Mouse (Mus musculus) kidney, embryonic 15.5 days (tissue): ENCODE measurements around the gene Cenpv. TPM values are rescaled to one million over a fixed set of nuclear protein-coding genes. Genes with fewer than 3 reads are reported as not detected.

Experiments
- ATAC-seq: fragments of 200-750 bp; cut with Nextera tagmentation; replicated peaks from 2 replicates; pipeline ENCODE4 v1.8.0; 2017; ENCODE audit warnings: moderate TSS enrichment; ENCODE audit not compliant: low FRiP score
- H3K27ac ChIP-seq: fragments of 300-500 bp; sonication (generic); 2 replicates; pipeline ENCODE4 v1.5.1; 2015; ENCODE audit warnings: mild to moderate bottlenecking, inconsistent platforms
- H3K27me3 ChIP-seq: fragments of 300-500 bp; sonication (generic); 2 replicates; pipeline ENCODE4 v1.6.1; 2015; ENCODE audit warnings: inconsistent platforms
- H3K36me3 ChIP-seq: fragments of 300-500 bp; sonication (generic); 2 replicates; pipeline ENCODE4 v1.6.1; 2015; ENCODE audit warnings: inconsistent platforms
- H3K4me1 ChIP-seq: fragments of 300-500 bp; sonication (generic); 2 replicates; pipeline ENCODE4 v1.6.1; 2015; ENCODE audit warnings: inconsistent platforms
- H3K4me2 ChIP-seq: fragments of 300-500 bp; sonication (generic); 2 replicates; pipeline ENCODE4 v1.6.1; 2015; ENCODE audit warnings: moderate library complexity, mild to moderate bottlenecking, inconsistent platforms
- H3K4me3 ChIP-seq: fragments of 300-500 bp; sonication (generic); replicated peaks from 2 replicates; pipeline ENCODE4 v1.5.1; 2015; ENCODE audit warnings: mild to moderate bottlenecking, inconsistent platforms
- H3K9ac ChIP-seq: fragments of 300-500 bp; sonication (generic); 2 replicates; pipeline ENCODE4 v1.6.1; 2015; ENCODE audit warnings: mild to moderate bottlenecking, inconsistent platforms
- H3K9me3 ChIP-seq: fragments of 300-500 bp; sonication (generic); replicated peaks from 2 replicates; pipeline ENCODE4 v1.6.1; 2016; ENCODE audit warnings: inconsistent platforms
- WGBS: fragments of 180-500 bp; shearing (Covaris S2); methylation state at CpG from one replicate; pipeline ENCODE4 v1.1.7; 2015; ENCODE audit warnings: mixed read lengths; 5-methylcytosine and 5-hydroxymethylcytosine counted together
- polyA plus RNA-seq: library from polyadenylated mRNA; unstranded; fragments of >200 nt; fragmentation: Nextera tagmentation; extraction: Ambion mirVana; gene quantifications from 2 replicates; pipeline ENCODE4 v1.2.1, GENCODE M21; 2015

The Cenpv gene
- polyA plus RNA-seq, 1 experiment from 2014 or later: 20.0 TPM

DNA sequence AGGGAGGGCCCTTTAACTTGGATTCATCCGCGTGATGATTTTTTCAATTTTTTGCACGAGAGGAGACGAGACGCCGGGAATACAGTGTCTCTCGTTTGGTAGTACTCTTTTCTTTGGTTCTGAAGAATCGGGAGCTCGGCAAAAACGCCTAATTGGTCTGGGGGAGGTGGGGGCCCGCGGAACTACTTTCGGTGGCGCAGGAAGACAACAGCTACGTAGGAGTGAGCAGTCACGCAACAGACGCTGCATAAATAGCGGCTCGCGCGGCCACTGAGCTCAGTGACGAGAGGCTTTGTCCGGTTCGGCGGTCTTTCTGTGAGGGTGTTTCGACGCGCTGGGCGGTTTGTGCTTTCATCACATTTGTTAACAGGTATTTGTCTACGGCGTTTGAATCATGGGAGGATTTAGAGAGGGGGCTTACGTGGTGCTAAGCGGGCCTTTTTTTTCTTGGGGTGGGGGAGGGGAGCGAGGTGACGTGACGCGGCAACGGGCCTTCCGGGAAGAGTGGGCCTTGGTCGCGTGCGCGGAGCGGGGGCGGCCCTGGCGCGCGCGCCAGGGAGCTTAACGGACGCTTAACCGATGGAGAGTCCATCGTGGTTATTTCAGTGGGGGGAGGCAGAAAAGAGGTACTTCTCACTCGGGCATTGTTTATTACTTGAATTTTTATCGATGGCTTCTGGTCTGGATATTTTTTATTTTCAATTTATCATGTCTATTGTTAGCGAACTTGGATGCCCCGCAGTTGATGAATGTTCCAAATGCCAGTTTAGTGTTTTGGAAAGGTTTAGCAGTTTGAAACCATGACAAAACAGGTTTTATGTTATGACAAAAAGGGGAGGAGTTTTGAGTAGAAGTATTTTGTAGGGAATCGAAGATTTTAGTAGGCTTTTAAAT, 12.4 kb upstream of the Cenpv start:
- Histone ChIP-seq H3K4me1 (peaks cover 35% of the 10 kb centered on the region), H3K4me2 (peak overlapping the region; percentile 89), H3K9ac (peak overlapping the region; percentile 79), H3K27me3 (no peaks in the 10 kb centered on the region), H3K4me3 (peak overlapping the region; percentile 72), H3K9me3 (no peaks in the 10 kb centered on the region), H3K36me3 (peaks cover 26% of the 10 kb centered on the region), H3K27ac (peak overlapping the region; percentile 97)
- WGBS: under 1% methylated on average over 58 of the region's 58 CpGs
- peak; percentile 80 for ATAC-seq

DNA sequence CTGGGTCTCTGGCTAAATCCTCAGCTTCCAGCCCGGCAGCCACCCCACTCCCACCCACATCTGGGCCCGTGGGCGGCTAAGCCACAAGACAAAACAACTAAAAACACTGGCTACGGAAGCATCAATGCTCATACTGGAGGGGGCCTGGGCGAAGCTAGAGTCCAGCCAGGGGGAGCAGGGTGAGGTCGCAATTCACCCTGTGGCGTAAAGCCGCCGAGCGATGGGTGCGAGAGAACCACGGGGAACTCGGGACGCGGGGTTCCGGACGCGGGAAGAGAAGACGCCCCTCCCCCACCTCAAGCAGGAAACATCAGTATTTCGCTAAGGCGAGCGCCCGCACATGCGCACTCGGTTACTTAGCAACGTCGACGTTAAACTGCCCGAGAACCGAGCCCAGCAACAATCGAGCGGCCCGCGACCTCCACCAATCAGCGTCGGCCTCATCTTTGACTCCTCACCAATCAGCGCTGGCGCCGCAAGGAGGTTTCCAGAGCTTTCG, 11.7 kb upstream of the Cenpv start, which contains the start of gene Ubb:
Gene Ubb, plus strand, starts transcription at position 445 of the 499 bp plus-strand sequence.
- Histone ChIP-seq H3K4me2 (peak within 1 kb of the TSS; percentile 89), H3K9ac (peak within 1 kb of the TSS; percentile 90), H3K36me3 (peaks cover 26% of the 10 kb centered on the region), H3K9me3 (no peaks in the 10 kb centered on the region), H3K27me3 (no peaks in the 10 kb centered on the region), H3K4me1 (peaks cover 35% of the 10 kb centered on the region), H3K4me3 (peak within 1 kb of the TSS; percentile 72), H3K27ac (peak within 1 kb of the TSS; percentile 97)
- peak; percentile 96 for ATAC-seq
- WGBS: under 1% methylated on average over 40 of the region's 40 CpGs

DNA sequence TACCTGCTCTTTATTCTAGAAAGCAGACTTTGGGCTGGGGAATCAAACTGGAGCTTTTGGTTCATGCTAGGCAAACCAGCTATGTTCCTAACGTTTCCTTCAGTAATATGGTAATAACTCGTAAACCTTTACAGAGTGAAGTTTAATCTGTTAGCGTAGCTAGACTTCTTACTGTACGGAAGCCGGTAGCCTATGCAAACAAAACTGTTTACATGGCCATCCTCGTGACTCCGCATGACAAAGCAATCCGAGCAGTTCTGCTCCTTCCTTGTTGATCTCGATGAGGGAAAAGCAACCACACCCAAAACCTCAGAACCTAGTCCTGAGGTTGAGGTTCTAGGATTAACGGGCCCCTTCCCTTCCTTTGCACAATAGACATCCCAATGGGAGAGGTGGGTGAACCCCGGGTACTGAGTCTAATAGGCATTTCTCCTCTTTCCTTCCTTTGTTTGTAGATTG, 11.2 kb upstream of the Cenpv start:
- ATAC-seq: peak; percentile 17; the same call in 1 of the 2 replicates
- Histone ChIP-seq H3K27ac (peak overlapping the region; percentile 97), H3K4me1 (peaks cover 32% of the 10 kb centered on the region), H3K4me2 (peak overlapping the region; percentile 89), H3K36me3 (peaks cover 23% of the 10 kb centered on the region), H3K9ac (peak overlapping the region; percentile 90), H3K27me3 (no peaks in the 10 kb centered on the region), H3K4me3 (peak overlapping the region; percentile 72), H3K9me3 (no peaks in the 10 kb centered on the region)
- WGBS: under 1% methylated on average over 11 of the region's 11 CpGs

DNA sequence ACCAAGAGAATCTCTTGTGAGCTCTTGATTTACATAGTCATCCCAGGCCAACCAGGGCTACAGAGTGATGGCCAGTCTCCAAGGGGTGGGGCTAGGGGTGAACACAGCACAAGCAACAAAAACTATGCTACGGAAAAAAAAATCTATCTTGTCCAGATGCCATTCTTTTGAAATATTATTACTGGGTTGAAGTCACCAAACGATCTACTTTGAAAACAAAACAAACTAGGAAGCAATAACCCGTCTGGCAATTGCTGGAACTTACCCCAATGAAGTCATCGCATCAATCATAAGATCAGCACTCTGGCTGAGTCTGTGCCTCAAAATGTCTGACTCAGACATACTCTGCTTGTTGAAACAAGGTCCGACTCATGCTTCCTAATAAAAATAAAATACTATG, 10.7 kb upstream of the Cenpv start:
- Histone ChIP-seq H3K4me2 (peak overlapping the region; percentile 89), H3K9me3 (no peaks in the 10 kb centered on the region), H3K36me3 (peaks cover 18% of the 10 kb centered on the region), H3K27ac (peak overlapping the region; percentile 97), H3K4me3 (peak overlapping the region; percentile 72), H3K4me1 (peaks cover 27% of the 10 kb centered on the region), H3K9ac (peak overlapping the region; percentile 90; the same call in 1 of the 2 replicates), H3K27me3 (no peaks in the 10 kb centered on the region)
- ATAC-seq: no peak
- WGBS: 10% methylated on average over 5 of the region's 5 CpGs

DNA sequence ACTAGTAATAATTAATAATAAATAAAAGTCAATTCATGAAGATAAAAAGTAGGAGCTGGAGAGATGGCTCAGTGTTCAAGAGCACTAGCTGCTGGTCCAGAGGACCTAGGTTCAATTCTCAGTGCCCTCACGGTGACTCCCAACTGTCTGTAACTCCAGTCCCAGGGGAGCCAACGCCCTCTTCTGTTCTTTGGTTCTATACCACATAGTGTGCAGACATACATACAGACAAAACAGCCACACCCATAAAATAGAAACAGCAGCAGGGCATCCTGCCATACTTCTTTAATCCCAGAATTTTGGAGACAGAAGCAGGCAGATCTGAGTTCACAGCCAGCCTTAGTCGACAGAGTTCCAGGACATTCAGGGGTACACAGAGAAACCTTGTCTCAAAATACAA, 4.9 kb upstream of the Cenpv start:
- WGBS: 89% methylated on average over 3 of the region's 3 CpGs
- no peak overlapping the region for H3K4me3 ChIP-seq
- peaks cover 11% of the 10 kb centered on the region for H3K27me3 ChIP-seq
- no peaks in the 10 kb centered on the region for H3K9me3 ChIP-seq
- H3K36me3 ChIP-seq: no peaks in the 10 kb centered on the region
- no peak overlapping the region for H3K4me2 ChIP-seq
- H3K27ac ChIP-seq: no peak overlapping the region
- peaks cover 9% of the 10 kb centered on the region; the same call in 1 of the 2 replicates for H3K4me1 ChIP-seq
- H3K9ac ChIP-seq: no peak overlapping the region
- no peak for ATAC-seq

DNA sequence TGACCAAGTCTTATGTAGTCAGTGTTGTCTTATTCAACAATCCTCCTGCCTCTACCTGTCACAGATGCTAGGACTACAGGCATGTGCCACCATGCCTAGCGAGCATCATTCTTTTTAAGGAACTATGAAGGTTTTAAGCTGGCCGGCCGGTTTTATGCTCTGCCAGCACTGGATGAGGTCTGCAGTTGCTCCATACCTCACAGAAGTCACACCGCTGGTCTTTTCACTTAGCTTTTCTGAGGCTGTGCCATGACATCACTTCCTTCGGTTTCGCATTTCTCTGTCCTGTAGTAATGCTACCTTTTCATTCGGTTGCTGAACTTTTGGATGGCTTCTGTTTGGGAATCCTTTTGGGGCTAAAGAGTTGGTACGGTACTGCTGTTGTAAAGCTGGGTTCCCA, 2.5 kb upstream of the Cenpv start:
- no peaks in the 10 kb centered on the region for H3K36me3 ChIP-seq
- peaks cover 11% of the 10 kb centered on the region for H3K27me3 ChIP-seq
- ATAC-seq: no peak
- no peak overlapping the region for H3K4me3 ChIP-seq
- H3K4me1 ChIP-seq: peaks cover 16% of the 10 kb centered on the region; the same call in 1 of the 2 replicates
- H3K4me2 ChIP-seq: no peak overlapping the region
- H3K27ac ChIP-seq: no peak overlapping the region
- WGBS: 73% methylated on average over 8 of the region's 8 CpGs
- H3K9ac ChIP-seq: no peak overlapping the region
- no peaks in the 10 kb centered on the region for H3K9me3 ChIP-seq

DNA sequence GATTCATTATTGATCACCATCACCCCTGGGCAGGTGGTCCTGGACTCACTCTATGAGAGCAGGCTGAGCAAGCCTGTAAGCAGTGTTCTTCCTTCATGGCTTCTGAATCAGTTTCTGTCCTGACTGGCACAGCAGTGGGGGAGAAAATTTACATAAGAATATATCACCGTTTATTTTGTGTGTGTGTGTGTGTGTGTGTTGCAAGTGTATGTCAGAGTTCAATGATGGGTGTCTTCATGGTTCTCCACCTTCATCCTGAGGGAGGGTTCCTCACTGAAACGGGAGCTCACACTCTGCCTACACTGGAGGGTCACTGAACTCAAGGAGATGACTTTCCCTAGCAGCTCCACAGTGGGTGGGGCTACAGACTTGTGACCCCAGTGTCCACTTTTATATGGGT, 1.9 kb upstream of the Cenpv start:
- no peak for ATAC-seq
- H3K4me2 ChIP-seq: no peak overlapping the region
- 48% methylated on average over 2 of the region's 2 CpGs for WGBS
- no peaks in the 10 kb centered on the region for H3K9me3 ChIP-seq
- H3K9ac ChIP-seq: no peak overlapping the region
- H3K4me3 ChIP-seq: no peak overlapping the region
- H3K36me3 ChIP-seq: no peaks in the 10 kb centered on the region
- H3K27ac ChIP-seq: no peak overlapping the region
- H3K27me3 ChIP-seq: peaks cover 11% of the 10 kb centered on the region
- peaks cover 16% of the 10 kb centered on the region; the same call in 1 of the 2 replicates for H3K4me1 ChIP-seq

DNA sequence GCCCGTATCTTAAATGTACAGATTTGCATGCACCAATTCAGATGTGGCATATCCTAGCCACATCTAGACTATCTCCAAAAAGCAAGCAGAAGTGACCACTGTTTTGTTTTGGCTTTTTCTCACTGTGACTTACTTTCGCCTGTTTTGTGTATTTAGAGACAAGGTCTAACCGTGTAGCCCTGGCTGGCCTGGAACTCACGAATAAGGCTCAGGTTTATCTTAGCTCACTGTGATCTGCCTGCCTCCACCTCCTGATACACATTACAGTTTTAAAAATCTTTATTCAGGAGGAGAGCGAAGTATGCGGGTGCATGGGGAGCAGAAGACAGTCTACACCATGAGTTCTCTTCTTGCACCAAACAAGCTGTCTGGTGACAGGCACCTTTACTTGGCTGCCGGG, 1.1 kb upstream of the Cenpv start:
- H3K27me3 ChIP-seq: peaks cover 11% of the 10 kb centered on the region

DNA sequence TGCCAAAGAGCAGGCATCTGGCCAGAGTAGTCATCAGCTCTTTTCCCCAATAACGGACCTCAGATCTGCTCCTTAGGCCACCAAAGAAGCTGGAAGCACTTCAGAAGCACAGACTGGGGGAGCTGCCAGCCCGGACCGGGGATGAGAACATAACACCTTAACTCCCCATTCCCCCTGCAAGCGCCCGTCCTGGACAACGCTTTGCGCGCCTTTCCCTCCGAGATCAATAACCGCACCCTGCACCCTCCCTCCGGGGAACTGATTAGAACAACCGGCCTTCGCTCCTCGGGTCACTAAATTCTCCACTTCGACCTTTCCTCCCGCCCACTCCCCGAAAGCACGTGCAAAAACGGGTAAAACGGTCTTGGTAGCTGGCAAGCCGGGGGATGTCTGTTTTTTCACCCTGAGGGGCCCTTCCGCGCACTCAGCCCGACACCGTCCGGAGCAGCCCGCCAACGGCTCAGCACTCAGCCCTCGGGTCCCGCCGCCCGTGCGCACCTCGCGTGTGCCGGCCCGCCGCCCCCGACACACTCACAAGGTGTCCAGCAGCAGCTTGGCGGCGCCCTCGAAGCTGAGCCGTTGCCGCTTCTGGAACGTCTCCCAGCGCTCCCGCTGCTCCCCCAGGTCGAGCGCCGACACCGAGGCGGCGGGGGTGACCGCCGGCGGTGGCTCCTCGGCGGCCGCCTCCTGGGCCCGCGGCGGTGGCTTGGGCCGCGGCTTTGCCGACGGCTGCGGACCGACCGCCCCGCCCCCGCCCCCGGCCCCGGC, 556 bp downstream of the Cenpv start:
- H3K9me3 ChIP-seq: no peaks in the 10 kb centered on the region
- H3K4me3 ChIP-seq: peak overlapping the region; percentile 78
- H3K9ac ChIP-seq: peak overlapping the region; percentile 82
- H3K4me1 ChIP-seq: peaks cover 16% of the 10 kb centered on the region; the same call in 1 of the 2 replicates
- peak overlapping the region; percentile 57 for H3K27ac ChIP-seq
- ATAC-seq: peak; percentile 82
- peaks cover 11% of the 10 kb centered on the region for H3K27me3 ChIP-seq
- no peaks in the 10 kb centered on the region for H3K36me3 ChIP-seq
- H3K4me2 ChIP-seq: peak overlapping the region; percentile 98
- WGBS: under 1% methylated on average over 64 of the region's 73 CpGs

More for the DNA sequence above, 1.1 kb upstream of the Cenpv start:
- no peak for ATAC-seq
- WGBS: 85% methylated on average over 7 of the region's 7 CpGs
- no peak overlapping the region for H3K9ac ChIP-seq
- H3K9me3 ChIP-seq: no peaks in the 10 kb centered on the region
- H3K4me1 ChIP-seq: peaks cover 16% of the 10 kb centered on the region; the same call in 1 of the 2 replicates
- no peak overlapping the region for H3K4me3 ChIP-seq
- no peaks in the 10 kb centered on the region for H3K36me3 ChIP-seq
- no peak overlapping the region for H3K4me2 ChIP-seq
- no peak overlapping the region for H3K27ac ChIP-seq

DNA sequence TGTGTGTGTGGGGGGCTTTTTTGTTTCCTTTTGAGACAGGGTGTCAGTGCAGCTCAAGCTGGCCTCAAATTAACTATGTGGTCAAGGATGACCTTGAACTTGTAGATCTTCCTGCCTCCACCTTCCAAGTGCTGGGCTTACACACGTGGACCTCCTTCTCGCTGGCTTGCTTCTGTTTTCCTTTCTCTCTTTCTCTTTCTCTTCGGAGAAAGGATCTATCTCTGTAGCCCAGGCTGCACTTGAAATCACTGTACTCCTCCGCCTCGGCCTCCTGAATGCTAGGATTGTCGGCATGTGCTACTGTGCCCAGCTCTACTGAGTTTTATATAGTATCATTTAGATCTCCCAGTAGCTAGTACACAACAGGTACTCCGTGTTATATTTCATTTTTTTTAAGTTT, 1.5 kb downstream of the Cenpv start:
- H3K36me3 ChIP-seq: no peaks in the 10 kb centered on the region
- H3K9me3 ChIP-seq: no peaks in the 10 kb centered on the region
- no peak overlapping the region for H3K27ac ChIP-seq
- H3K4me3 ChIP-seq: no peak overlapping the region
- ATAC-seq: no peak
- H3K27me3 ChIP-seq: peaks cover 11% of the 10 kb centered on the region
- 27% methylated on average over 7 of the region's 7 CpGs for WGBS
- no peak overlapping the region for H3K9ac ChIP-seq
- peak overlapping the region; percentile 98; the same call in 1 of the 2 replicates for H3K4me2 ChIP-seq
- peaks cover 16% of the 10 kb centered on the region; the same call in 1 of the 2 replicates for H3K4me1 ChIP-seq

DNA sequence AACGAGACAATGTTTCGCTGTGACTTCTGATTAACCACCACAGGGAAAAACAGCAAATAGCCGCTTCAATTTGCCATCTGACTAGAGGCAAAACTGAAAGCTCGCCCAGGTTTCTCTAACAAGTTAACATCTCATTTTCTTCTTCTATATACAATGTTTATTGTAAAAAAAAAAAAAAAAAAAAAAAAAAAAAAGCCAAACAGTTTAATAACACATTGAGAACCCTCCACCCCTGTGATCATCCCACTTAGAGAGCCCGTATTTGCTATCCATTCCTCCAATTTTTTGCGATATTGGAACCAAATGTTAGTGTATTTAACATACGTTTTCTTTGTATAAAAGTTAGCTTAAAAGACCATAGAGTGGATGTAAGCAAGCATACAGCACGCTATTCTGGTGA, 2.0 kb downstream of the Cenpv start:
- Histone ChIP-seq H3K9ac (no peak overlapping the region), H3K4me3 (no peak overlapping the region), H3K4me2 (peak overlapping the region; percentile 98; the same call in 1 of the 2 replicates), H3K36me3 (no peaks in the 10 kb centered on the region), H3K4me1 (peaks cover 16% of the 10 kb centered on the region; the same call in 1 of the 2 replicates), H3K9me3 (no peaks in the 10 kb centered on the region), H3K27ac (no peak overlapping the region), H3K27me3 (peaks cover 11% of the 10 kb centered on the region)
- no peak for ATAC-seq
- WGBS: 87% methylated on average over 8 of the region's 8 CpGs
